Comparison of ENCODE assay signal across 8 mouse cellular contexts in the genomic region with DNA sequence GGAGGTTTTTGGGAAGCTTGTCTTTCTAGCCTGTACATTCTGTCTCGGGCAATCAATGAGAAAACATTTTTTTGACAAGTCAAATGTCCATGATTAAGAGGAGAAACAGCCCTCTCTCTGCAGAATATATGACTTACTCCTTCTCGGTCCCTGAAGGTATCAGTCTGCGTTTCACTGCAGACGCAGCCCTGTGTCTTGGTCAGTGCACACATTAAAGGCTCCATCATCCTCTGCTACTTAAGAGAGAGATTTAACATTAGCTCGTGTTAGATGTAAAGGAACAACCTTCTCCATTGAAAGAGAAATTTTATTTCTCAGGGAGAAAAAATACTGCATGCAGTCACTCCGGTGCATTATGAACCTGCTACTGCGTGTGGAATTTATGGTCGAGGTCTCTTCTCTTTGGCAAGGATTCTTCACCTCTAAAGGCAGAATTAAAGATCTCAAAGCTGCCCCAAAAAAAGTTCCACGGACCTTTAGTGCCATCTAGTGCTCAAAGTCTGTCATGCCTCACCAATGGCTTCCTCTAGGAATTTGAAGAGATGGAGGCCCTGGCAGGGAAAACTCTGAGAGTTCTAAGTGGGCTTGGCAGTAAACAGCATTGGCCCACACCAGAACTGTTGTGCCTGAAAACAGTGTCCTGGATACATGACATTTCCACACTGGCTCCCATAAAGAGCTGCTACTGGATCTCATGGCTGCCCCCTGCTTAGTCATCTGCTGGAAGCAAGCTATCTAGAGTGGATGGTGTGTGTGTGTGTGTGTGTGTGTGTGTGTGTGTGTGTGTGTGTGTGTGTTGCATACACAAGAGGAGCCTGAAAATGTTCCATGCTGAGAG.
DNase-seq lines count a peak whose midpoint lies in the region; ATAC-seq lines count a peak whose summit lies in the region.

No protein-coding gene starts in this region.

- no peaks in the 10 kb centered on the region for H3K27me3 ChIP-seq in heart, embryonic 14.5 days (ENCODE audit: control insufficient read depth, insufficient read depth, low read length)
- no peaks in the 10 kb centered on the region for H3K27me3 ChIP-seq in kidney, embryonic 15.5 days
- H3K27me3 ChIP-seq in limb, embryonic 13.5 days, result no peaks in the 10 kb centered on the region

- H3K4me1 ChIP-seq in heart, embryonic 14.5 days (ENCODE audit: control insufficient read depth in 2 of 2, insufficient read depth in 2 of 2, low read length in 2 of 2), result no peaks in the 10 kb centered on the region
- peaks cover 4% of the 10 kb centered on the region; the same call in 1 of the 2 replicates for H3K4me1 ChIP-seq in kidney, embryonic 15.5 days
- H3K4me1 ChIP-seq in limb, embryonic 13.5 days, result peaks cover 12% of the 10 kb centered on the region

- WGBS in heart, embryonic 14.5 days, result 41% methylated on average over 9 of the region's 9 CpGs
- WGBS in kidney, embryonic 15.5 days, result 17% methylated on average over 9 of the region's 9 CpGs
- WGBS in limb, embryonic 13.5 days, result 21% methylated on average over 9 of the region's 9 CpGs

- no peaks in the 10 kb centered on the region for H3K9me3 ChIP-seq in heart, embryonic 14.5 days (ENCODE audit: control insufficient read depth, low read length)
- H3K9me3 ChIP-seq in kidney, embryonic 15.5 days (replicated peaks), result no peaks in the 10 kb centered on the region
- no peaks in the 10 kb centered on the region for H3K9me3 ChIP-seq in limb, embryonic 13.5 days

- no peak overlapping the region for H3K4me3 ChIP-seq in heart, embryonic 14.5 days (ENCODE audit: control insufficient read depth in 1 of 2, insufficient read depth in 1 of 2, low read depth in 1 of 2, low read length in 2 of 2)
- H3K4me3 ChIP-seq in kidney, embryonic 15.5 days (replicated peaks), result no peak overlapping the region
- no peak overlapping the region for H3K4me3 ChIP-seq in limb, embryonic 13.5 days

- H3K36me3 ChIP-seq in heart, embryonic 14.5 days (ENCODE audit: control insufficient read depth, insufficient read depth, low read length), result no peaks in the 10 kb centered on the region
- H3K36me3 ChIP-seq in kidney, embryonic 15.5 days, result no peaks in the 10 kb centered on the region
- H3K36me3 ChIP-seq in limb, embryonic 13.5 days, result no peaks in the 10 kb centered on the region

- H3K4me2 ChIP-seq in heart, embryonic 14.5 days (ENCODE audit: low read length), result no peak overlapping the region
- no peak overlapping the region for H3K4me2 ChIP-seq in kidney, embryonic 15.5 days
- peak overlapping the region; percentile 25; the same call in 1 of the 2 replicates for H3K4me2 ChIP-seq in limb, embryonic 13.5 days (replicated peaks)

- ATAC-seq in heart, embryonic 14.5 days (ENCODE audit: insufficient number of reproducible peaks, insufficient read depth, low FRiP score, low read depth), result peak; percentile 35; the same call in 1 of the 2 replicates
- 0 out of 2 replicates have a peak, but pooled peaks have one; percentile 66 for ATAC-seq in kidney, embryonic 15.5 days (replicated peaks; ENCODE audit: low FRiP score)
- ATAC-seq in limb, embryonic 13.5 days (ENCODE audit: low FRiP score, low read depth), result peak; percentile 75

- no peak overlapping the region for H3K27ac ChIP-seq in heart, embryonic 14.5 days (replicated peaks in 1 of 2; ENCODE audit: control insufficient read depth in 1 of 2, insufficient read depth in 1 of 2, low read depth in 2 of 2, low read length in 2 of 2)
- no peak overlapping the region for H3K27ac ChIP-seq in kidney, embryonic 15.5 days
- no peak overlapping the region for H3K27ac ChIP-seq in limb, embryonic 13.5 days

- H3K9ac ChIP-seq in heart, embryonic 14.5 days (ENCODE audit: low read length), result no peak overlapping the region
- no peak overlapping the region for H3K9ac ChIP-seq in kidney, embryonic 15.5 days
- no peak overlapping the region for H3K9ac ChIP-seq in limb, embryonic 13.5 days

- peak; percentile 57 to 59 for DNase-seq in B cell, adult 2 months
- DNase-seq in adrenal gland, adult 2 months, result peak; percentile 61
- DNase-seq in embryo, embryonic 9.5 days (ENCODE audit: extremely low spot score), result peak; percentile 75
- DNase-seq in natural killer cell, adult 2 months (ENCODE audit: low spot score in 2 of 2), result peak; percentile 9 to 32
- DNase-seq in testis, postnatal 10 days (ENCODE audit: low spot score), result peak; percentile 80

Comparison
In these comparisons a context has a peak if more than half of its experiments do, and no peak if none do; other contexts are left out.
1. DNase-seq: peak in every context shown above with its lines; median percentile 80 in testis, postnatal 10 days; 75 in embryo, embryonic 9.5 days; 61 in adrenal gland, adult 2 months; 58 in B cell, adult 2 months; 20 in natural killer cell, adult 2 months.